Mouse (Mus musculus) limb, embryonic 12.5 days (tissue): ENCODE measurements around the gene Tmub2. TPM values are rescaled to one million over a fixed set of nuclear protein-coding genes. Genes with fewer than 3 reads are reported as not detected.

Experiments used
- ATAC-seq: fragments of 200-750 bp; cut with Nextera tagmentation; 2 replicates; pipeline ENCODE4 v1.8.0; 2017; ENCODE audit warnings: low read depth, moderate TSS enrichment; ENCODE audit not compliant: insufficient number of reproducible peaks, insufficient read depth, low FRiP score, low TSS enrichment
- H3K27ac ChIP-seq: fragments of 300-500 bp; sonication (generic); 2 replicates; pipeline ENCODE4 v1.5.1; 2016; ENCODE audit warnings: mild to moderate bottlenecking, moderate library complexity
- H3K27me3 ChIP-seq: fragments of 300-500 bp; sonication (generic); 2 replicates; pipeline ENCODE4 v1.6.1; 2016; ENCODE audit warnings: mild to moderate bottlenecking, moderate library complexity
- H3K36me3 ChIP-seq: fragments of 300-500 bp; sonication (generic); 2 replicates; pipeline ENCODE4 v1.6.1; 2016; ENCODE audit warnings: mild to moderate bottlenecking, moderate library complexity
- H3K4me1 ChIP-seq: fragments of 300-500 bp; sonication (generic); replicated peaks from 2 replicates; pipeline ENCODE4 v1.6.1; 2016
- H3K4me2 ChIP-seq: fragments of 300-500 bp; sonication (generic); 2 replicates; pipeline ENCODE4 v1.6.1; 2016; ENCODE audit warnings: mild to moderate bottlenecking, moderate library complexity
- H3K4me3 ChIP-seq: fragments of 300-500 bp; sonication (generic); replicated peaks from 2 replicates; pipeline ENCODE4 v1.5.1; 2016; ENCODE audit warnings: mild to moderate bottlenecking
- H3K9ac ChIP-seq: fragments of 300-500 bp; sonication (generic); replicated peaks from 2 replicates; pipeline ENCODE4 v1.6.1; 2016; ENCODE audit warnings: mild to moderate bottlenecking, moderate library complexity
- H3K9me3 ChIP-seq: fragments of 300-500 bp; sonication (generic); 2 replicates; pipeline ENCODE4 v1.6.1; 2016; ENCODE audit warnings: mild to moderate bottlenecking, moderate library complexity
- WGBS: fragments of 180-500 bp; shearing (Covaris S2); methylation state at CpG from one replicate; pipeline ENCODE4 v1.1.7; 2016; 5-methylcytosine and 5-hydroxymethylcytosine counted together
- polyA plus RNA-seq: library from polyadenylated mRNA; unstranded; fragments of >200 nt; fragmentation: Nextera tagmentation; extraction: Ambion mirVana; gene quantifications from 2 replicates; pipeline ENCODE4 v1.2.1, GENCODE M21; 2016

Tmub2 gene
- polyA plus RNA-seq, 1 experiment from 2014 or later: 48.9 TPM

DNA sequence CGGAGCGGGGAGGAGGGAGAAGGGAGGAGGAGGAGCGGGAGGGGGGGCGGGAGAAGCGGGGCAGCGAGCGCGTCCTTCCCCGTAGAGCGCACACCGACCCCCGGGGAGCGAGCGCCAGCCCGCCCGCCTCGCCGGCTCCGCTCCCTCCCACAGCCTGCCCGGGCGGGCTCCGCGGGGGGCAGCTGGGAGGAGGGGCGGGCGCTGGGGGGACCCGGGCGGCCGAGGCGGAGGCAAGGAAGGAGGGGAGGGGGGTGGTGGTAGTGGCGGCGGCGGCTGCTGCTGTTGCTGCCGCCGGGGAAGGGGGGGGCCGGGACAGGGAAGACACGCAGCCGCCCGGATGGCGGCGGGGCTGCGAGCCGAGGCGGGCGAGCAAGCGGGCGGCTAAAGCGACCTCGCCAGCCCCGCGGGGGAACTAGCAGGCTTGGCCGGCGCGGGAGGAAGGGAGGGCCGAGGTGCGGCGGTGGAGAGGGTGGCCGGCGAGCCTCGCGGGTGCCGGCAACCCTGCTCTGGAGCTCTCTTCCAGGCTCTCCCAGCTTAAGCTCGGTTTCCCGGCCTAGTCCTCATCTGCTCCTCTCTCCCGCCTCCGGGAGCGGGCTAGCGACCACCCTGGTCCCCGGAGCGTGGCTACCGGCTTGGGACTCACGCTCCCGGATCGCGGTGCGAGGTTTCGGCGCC, 33.3 kb downstream of the Tmub2 start:
- under 1% methylated on average over 62 of the region's 77 CpGs for WGBS

DNA sequence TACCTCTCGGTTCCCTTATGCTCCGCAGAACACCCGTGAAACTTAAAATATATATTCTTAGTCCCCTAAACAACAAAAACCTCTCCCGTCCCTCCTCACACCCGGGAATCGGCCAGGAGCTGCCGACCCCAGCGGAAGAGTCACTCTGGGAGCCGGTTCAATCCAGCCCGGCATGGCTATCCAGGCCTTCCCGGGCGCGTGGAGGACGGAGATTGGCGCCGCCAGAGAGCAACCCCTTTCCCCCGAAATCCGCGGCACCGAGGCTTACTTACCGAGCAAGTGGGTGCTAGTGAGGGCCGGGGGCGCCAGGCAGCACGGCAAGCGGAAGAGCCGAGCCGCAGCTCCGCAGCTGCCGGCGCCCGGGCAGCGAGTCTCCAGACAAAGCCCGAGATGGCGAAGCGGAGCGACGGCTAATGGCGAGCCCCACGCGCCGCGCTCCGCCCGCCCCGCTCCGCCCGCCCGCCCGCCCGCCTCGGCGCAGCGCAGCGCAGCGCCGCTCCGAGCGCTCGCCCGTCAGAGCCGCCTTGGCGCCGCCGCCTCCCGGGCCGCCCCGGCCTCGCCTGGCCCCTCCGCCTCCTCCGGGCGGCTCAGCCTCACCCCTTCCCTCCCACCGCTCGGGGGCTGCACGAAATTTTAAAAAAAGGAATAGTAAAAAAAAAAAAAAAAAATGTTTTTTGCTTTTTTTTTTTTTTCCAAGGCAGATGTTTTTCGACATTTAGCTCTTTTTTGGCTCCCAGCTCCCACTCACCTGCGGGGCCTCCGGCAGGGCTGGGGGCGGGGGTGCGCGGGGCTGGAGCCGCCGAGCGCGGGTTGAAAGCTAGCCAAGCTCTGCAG, 34.1 kb downstream of the Tmub2 start:
- Histone ChIP-seq H3K27me3 (no peaks in the 10 kb centered on the region), H3K27ac (peak overlapping the region; percentile 100), H3K4me1 (peaks cover 25% of the 10 kb centered on the region), H3K9me3 (no peaks in the 10 kb centered on the region), H3K36me3 (peaks cover 16% of the 10 kb centered on the region), H3K9ac (peak overlapping the region; percentile 100), H3K4me2 (peak overlapping the region; percentile 93), H3K4me3 (peak overlapping the region; percentile 100)
- under 1% methylated on average over 71 of the region's 84 CpGs for WGBS
- ATAC-seq: no peak

More for the DNA sequence above, 33.3 kb downstream of the Tmub2 start:
- ATAC-seq: peak; percentile 17; the same call in 1 of the 2 replicates
- H3K9ac ChIP-seq: peak overlapping the region; percentile 100
- no peaks in the 10 kb centered on the region for H3K27me3 ChIP-seq
- H3K4me3 ChIP-seq: peak overlapping the region; percentile 100
- no peaks in the 10 kb centered on the region for H3K9me3 ChIP-seq
- peaks cover 25% of the 10 kb centered on the region for H3K4me1 ChIP-seq
- H3K36me3 ChIP-seq: peaks cover 24% of the 10 kb centered on the region
- H3K27ac ChIP-seq: peak overlapping the region; percentile 100
- peak overlapping the region; percentile 93 for H3K4me2 ChIP-seq

DNA sequence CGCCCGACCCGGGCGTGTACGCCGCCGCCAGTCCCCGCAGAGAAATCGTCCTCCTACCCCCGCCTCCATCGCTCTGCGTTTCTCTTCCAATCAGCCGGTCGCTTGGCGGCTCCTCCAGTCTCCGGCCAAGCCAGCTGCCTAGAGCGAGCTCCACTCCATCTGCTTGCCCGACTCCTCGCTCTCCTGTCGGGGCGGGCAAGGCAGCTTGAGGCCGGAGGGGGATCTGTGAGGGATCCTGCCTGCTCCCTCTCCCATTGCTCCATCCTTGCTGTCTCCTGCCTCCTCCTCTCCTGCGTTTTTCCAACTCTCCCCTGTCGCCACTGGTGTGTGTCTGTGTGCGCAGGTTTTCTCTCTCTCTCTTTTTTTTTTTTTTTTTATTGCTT, 34.7 kb downstream of the Tmub2 start, which contains the start of gene Ubtf:
TSS of gene Ubtf (minus strand) at position 333 of the 383 bp plus-strand sequence.
- Histone ChIP-seq H3K4me2 (peak within 1 kb of the TSS; percentile 93), H3K4me1 (peaks cover 25% of the 10 kb centered on the region), H3K27ac (peak within 1 kb of the TSS; percentile 100), H3K4me3 (peak within 1 kb of the TSS; percentile 100), H3K9ac (peak within 1 kb of the TSS; percentile 100), H3K36me3 (peaks cover 10% of the 10 kb centered on the region), H3K27me3 (no peaks in the 10 kb centered on the region), H3K9me3 (no peaks in the 10 kb centered on the region)
- ATAC-seq: no peak
- WGBS: 1% methylated on average over 25 of the region's 25 CpGs

- Histone ChIP-seq H3K27me3 (no peaks in the 10 kb centered on the region), H3K27ac (peak overlapping the region; percentile 100), H3K9ac (peak overlapping the region; percentile 100), H3K9me3 (no peaks in the 10 kb centered on the region), H3K4me2 (peak overlapping the region; percentile 93), H3K4me1 (peaks cover 25% of the 10 kb centered on the region), H3K36me3 (peaks cover 3% of the 10 kb centered on the region; the same call in 1 of the 2 replicates), H3K4me3 (peak overlapping the region; percentile 100)
- WGBS: under 1% methylated on average over 38 of the region's 38 CpGs
- ATAC-seq: no peak
These were observed 35.4 kb downstream of the Tmub2 start for GRCm38 (mm10) chr11:102319941-102320685.

GRCm38 (mm10) chr11:102320686-102321005, 35.9 kb downstream of the Tmub2 start:
- peak overlapping the region; percentile 100 for H3K4me3 ChIP-seq
- H3K4me1 ChIP-seq: peaks cover 20% of the 10 kb centered on the region
- no peaks in the 10 kb centered on the region for H3K9me3 ChIP-seq
- H3K27me3 ChIP-seq: no peaks in the 10 kb centered on the region
- 18% methylated on average over 10 of the region's 10 CpGs for WGBS
- no peaks in the 10 kb centered on the region for H3K36me3 ChIP-seq
- H3K9ac ChIP-seq: peak overlapping the region; percentile 100; the same call in 1 of the 2 replicates
- ATAC-seq: no peak
- peak overlapping the region; percentile 93 for H3K4me2 ChIP-seq
- peak overlapping the region; percentile 100 for H3K27ac ChIP-seq

GRCm38 (mm10) chr11:102321931-102322330, 37.2 kb downstream of the Tmub2 start:
- H3K4me2 ChIP-seq: no peak overlapping the region
- no peak for ATAC-seq
- H3K9me3 ChIP-seq: no peaks in the 10 kb centered on the region
- H3K27me3 ChIP-seq: no peaks in the 10 kb centered on the region
- H3K36me3 ChIP-seq: no peaks in the 10 kb centered on the region
- H3K4me1 ChIP-seq: peaks cover 12% of the 10 kb centered on the region
- H3K27ac ChIP-seq: no peak overlapping the region
- H3K4me3 ChIP-seq: no peak overlapping the region
- WGBS: 73% methylated on average over 6 of the region's 6 CpGs
- H3K9ac ChIP-seq: no peak overlapping the region

DNA sequence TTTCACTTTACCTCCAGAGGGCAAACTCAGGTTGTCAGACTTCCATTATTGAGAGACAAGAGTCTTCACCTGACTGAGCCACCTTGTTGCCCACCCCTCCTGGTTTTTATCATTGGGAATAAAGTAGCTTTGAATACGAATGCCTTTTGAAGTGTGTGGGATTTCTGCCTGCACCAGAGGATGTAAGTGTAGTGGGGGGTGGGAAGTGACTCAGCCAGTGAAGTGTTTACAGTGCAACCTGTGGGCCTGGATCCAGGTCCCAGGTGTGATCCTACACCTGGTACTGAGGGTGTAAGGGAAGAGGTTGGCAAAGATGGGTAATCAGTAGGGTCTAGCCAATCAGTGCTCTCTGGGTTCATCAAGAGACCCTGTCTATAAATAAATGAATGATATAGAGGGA, 38.8 kb downstream of the Tmub2 start:
- no peak overlapping the region for H3K4me3 ChIP-seq
- no peaks in the 10 kb centered on the region for H3K27me3 ChIP-seq
- H3K4me1 ChIP-seq: peaks cover 12% of the 10 kb centered on the region
- ATAC-seq: no peak
- 67% methylated on average over 1 of the region's 1 CpGs for WGBS
- no peaks in the 10 kb centered on the region for H3K36me3 ChIP-seq
- no peak overlapping the region for H3K4me2 ChIP-seq
- no peak overlapping the region for H3K9ac ChIP-seq
- H3K9me3 ChIP-seq: no peaks in the 10 kb centered on the region
- H3K27ac ChIP-seq: no peak overlapping the region

DNA sequence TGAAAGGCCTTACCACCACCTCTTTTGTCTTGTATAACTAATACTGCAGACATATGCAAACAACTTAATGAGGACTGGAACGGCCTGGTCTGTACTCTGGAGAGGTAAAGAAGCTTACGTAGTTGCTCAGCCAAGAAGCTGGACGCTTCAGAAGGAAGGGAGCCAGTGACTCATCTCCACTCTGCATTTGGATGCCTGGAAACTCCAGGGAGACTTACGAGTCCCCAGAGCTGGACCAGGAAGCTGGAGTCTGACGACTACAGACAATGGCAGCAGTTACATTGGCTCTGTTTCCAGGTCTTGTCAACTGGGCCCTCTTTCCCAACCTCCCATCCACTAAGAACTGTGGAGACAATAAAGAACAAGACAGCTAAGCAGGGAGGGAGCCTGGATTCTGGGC, 42.5 kb downstream of the Tmub2 start:
- 65% methylated on average over 5 of the region's 5 CpGs for WGBS
- H3K4me2 ChIP-seq: no peak overlapping the region
- H3K36me3 ChIP-seq: no peaks in the 10 kb centered on the region
- H3K27ac ChIP-seq: no peak overlapping the region
- H3K4me3 ChIP-seq: no peak overlapping the region
- no peaks in the 10 kb centered on the region for H3K9me3 ChIP-seq
- no peak for ATAC-seq
- H3K9ac ChIP-seq: no peak overlapping the region
- no peaks in the 10 kb centered on the region for H3K4me1 ChIP-seq
- H3K27me3 ChIP-seq: no peaks in the 10 kb centered on the region

GRCm38 (mm10) chr11:102327839-102328238, 43.1 kb downstream of the Tmub2 start:
- WGBS: 84% methylated on average over 7 of the region's 7 CpGs
- H3K9me3 ChIP-seq: no peaks in the 10 kb centered on the region
- H3K9ac ChIP-seq: no peak overlapping the region
- no peaks in the 10 kb centered on the region for H3K27me3 ChIP-seq
- H3K4me3 ChIP-seq: no peak overlapping the region
- no peak overlapping the region for H3K27ac ChIP-seq
- H3K36me3 ChIP-seq: no peaks in the 10 kb centered on the region
- no peaks in the 10 kb centered on the region for H3K4me1 ChIP-seq
- ATAC-seq: no peak
- H3K4me2 ChIP-seq: no peak overlapping the region

- H3K4me3 ChIP-seq: no peak overlapping the region
- no peaks in the 10 kb centered on the region for H3K36me3 ChIP-seq
- H3K9ac ChIP-seq: no peak overlapping the region
- H3K27ac ChIP-seq: no peak overlapping the region
- no peaks in the 10 kb centered on the region for H3K27me3 ChIP-seq
- ATAC-seq: no peak
- H3K9me3 ChIP-seq: no peaks in the 10 kb centered on the region
- no peaks in the 10 kb centered on the region for H3K4me1 ChIP-seq
- H3K4me2 ChIP-seq: no peak overlapping the region
These were observed 44.8 kb downstream of the Tmub2 start for GRCm38 (mm10) chr11:102329518-102329917.

- Histone ChIP-seq H3K9me3 (no peaks in the 10 kb centered on the region), H3K27me3 (no peaks in the 10 kb centered on the region), H3K36me3 (no peaks in the 10 kb centered on the region), H3K9ac (no peak overlapping the region), H3K4me2 (no peak overlapping the region), H3K4me1 (no peaks in the 10 kb centered on the region), H3K4me3 (no peak overlapping the region), H3K27ac (no peak overlapping the region)
- WGBS: 84% methylated on average over 3 of the region's 3 CpGs
- ATAC-seq: no peak
These were observed 45.3 kb downstream of the Tmub2 start for GRCm38 (mm10) chr11:102330039-102330438.
